Mouse (Mus musculus) cerebellum, adult 9-11 months (tissue): ENCODE measurements around the gene Tepp.

Experiments used
- DNase-seq: peaks from one replicate; pipeline ENCODE4 v3.0.0; 2022

Gene Tepp

DNA sequence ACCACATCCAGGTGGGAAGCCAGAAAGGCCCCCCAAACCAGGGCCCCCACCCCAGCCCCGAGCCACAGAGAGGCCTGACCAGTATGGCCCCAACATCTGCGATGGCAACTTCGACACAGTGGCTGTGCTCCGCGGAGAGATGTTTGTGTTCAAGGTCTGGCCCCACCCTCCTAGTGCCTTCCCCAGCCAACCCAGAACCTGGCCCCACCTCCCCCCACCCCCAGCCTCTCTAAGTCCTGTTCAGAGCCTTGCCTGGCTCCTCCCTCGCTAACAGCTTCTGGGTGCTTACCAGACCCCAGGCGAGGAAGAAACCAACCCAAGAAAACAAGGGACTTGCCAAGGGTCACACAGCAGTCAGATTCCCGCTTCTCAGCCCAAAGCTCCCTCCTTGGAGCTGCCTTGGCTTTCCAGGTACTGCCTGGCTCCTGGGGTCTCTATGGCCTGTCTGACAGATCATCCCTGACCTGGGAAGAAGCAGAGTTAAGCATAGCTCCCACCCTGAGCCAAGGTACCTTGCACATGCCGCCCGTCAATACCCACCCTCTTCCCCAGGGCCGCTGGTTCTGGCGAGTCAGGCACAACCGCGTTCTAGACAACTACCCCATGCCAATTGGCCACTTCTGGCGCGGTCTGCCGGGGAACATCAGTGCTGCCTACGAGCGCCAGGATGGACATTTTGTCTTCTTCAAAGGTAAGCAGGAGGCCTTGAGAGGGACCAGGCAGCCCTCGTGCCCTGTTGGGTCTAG is 59.4 kb downstream of the Tepp start:
- no peak for DNase-seq

GRCm38 (mm10) chr8:95373389-95374002 is 63.1 kb downstream of the Tepp start:
- no peak for DNase-seq

DNA sequence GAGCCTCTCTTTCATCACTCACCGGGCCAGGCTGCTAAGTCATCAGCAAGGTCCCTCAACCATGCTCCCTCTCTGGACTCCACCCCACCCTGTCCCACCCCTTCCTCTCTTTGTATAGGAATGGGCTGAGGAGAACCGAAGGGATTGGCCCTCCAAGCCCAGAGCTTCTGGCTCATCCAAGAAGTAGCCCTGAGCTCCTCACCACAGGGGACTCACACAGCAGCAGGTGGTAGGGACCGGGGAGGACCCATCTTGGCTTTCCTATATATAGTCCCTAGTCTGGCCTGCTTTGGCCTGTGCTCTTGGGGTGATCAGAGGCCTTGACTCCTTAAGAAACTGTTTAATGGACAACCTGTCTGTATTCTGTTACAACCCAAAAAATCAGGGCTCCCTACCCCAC is 64.1 kb downstream of the Tepp start:
- DNase-seq = no peak

GRCm38 (mm10) chr8:95375374-95375930 is 65.1 kb downstream of the Tepp start:
- DNase-seq = no peak
